Mouse (Mus musculus) urinary bladder, adult 18-20 months (tissue): ENCODE results near the gene Trim28.
"Not testable (repeated sequence)": the region's sequence is repeated elsewhere in the genome, so short reads cannot be mapped to it uniquely, and the experiment has no call there.

Experiments
- DNase-seq, 2 experiments: peaks; one replicate each; pipeline ENCODE4 v3.0.0; 2022; ENCODE audit warnings: low spot score in 2 of 2, mixed read lengths in 2 of 2

The Trim28 gene

GRCm38 (mm10) chr7:13059536-13059935 lies 60.6 kb downstream of the Trim28 start:
- no peak for DNase-seq

DNA sequence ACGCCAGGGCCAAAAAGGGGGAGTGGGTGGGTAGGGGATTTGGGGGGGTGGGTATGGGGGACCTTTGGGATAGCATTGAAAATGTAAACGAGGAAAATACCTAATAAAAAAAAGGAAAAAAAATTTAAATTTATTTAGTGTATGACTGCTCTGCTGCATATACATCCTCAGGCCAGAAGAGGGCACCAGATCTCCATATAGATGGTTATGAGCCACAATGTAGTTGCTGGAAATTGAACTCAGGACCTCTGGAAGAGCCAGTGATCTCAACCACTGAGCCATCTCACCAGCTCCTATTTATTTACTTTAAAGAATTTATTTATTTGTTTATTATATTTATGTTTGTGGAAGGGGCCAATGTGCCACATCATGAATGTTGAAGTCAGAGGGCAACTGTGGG lies 64.5 kb downstream of the Trim28 start:
- DNase-seq = not testable (repeated sequence)

- no peak for DNase-seq
Observed at GRCm38 (mm10) chr7:13072293-13072692, 73.4 kb downstream of the Trim28 start.
